Mouse (Mus musculus): ENCODE results near the gene Lrrc10b. TPM values are rescaled to one million over a fixed set of nuclear protein-coding genes. Genes with fewer than 3 reads are reported as not detected.

The Lrrc10b gene
- polyA plus RNA-seq, 1 experiment from 2014 or later = 0.32 TPM

DNA sequence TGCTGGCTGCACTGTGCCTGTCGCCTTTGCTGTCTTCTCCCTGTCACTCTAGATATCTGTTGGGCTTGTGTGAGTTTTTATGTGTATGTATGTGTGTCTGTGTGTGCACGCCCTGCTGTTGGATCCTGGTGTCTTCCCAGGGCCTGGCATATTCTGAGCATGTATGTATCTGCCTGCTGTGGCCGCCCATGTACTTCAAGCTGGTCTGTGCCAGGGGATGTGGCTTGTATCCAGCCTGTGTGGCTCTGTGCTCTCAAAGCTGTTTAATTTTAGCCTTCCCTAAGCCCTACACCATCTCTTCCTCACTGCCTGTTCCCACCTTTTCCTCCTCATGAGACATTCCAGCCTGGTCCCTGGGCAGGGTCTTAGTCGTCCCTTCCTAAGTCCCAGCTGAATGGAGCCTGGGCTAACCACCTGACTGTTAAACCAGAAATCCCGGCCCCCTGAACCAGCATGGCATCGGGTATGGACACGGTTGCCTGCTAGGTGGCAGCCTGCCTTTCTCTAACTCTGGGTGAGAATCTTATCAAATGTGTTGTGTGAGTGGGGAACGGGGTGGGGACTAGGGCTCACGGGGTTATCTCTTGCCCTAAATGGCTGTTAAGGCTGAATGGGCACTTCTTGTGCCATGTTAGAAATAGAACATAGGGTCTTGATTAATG, 23.3 kb downstream of the Lrrc10b start:
- Histone ChIP-seq H3K9me3 (replicated peaks; ENCODE audit: control insufficient read depth, low read length) (no peaks in the 10 kb centered on the region), H3K36me3 (ENCODE audit: control insufficient read depth, insufficient read depth, low read length) (no peaks in the 10 kb centered on the region), H3K27me3 (ENCODE audit: control insufficient read depth, insufficient read depth, low read length) (peaks cover 3% of the 10 kb centered on the region; the same call in 1 of the 2 replicates), H3K9ac (ENCODE audit: low read length) (no peak overlapping the region), H3K4me3 (replicated peaks; ENCODE audit: low read length) (no peak overlapping the region), H3K4me1 (ENCODE audit: control insufficient read depth, insufficient read depth, low read length) (peaks cover 12% of the 10 kb centered on the region; the same call in 1 of the 2 replicates), H3K4me2 (ENCODE audit: low read depth, low read length) (no peak overlapping the region), H3K27ac (ENCODE audit: low read length) (no peak overlapping the region)
- WGBS = 62% methylated on average over 9 of the region's 9 CpGs
- ATAC-seq (ENCODE audit: insufficient read depth, low FRiP score) = no peak

DNA sequence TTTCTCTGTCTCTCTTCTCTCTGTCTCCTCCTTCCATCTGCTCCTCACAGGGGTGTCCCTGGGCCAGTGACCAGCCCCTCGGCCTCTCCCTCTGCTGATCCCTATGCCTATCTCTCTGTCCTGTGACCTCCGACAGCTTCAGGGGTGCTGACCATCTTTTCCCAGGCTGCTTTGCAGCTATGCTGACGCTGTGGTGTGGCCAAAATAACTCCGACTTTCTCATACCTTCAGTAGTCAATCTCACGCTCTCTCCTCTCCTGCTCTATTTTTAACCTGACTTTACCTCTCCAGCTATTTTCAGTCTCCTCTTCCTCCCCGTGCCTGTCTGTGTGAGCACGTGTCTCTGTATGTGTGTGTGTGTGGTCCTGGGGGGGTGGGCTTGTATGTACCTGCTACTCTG, 24.0 kb downstream of the Lrrc10b start:
- Histone ChIP-seq H3K4me2 (ENCODE audit: low read depth, low read length) (no peak overlapping the region), H3K9ac (ENCODE audit: low read length) (no peak overlapping the region), H3K36me3 (ENCODE audit: control insufficient read depth, insufficient read depth, low read length) (no peaks in the 10 kb centered on the region), H3K27me3 (ENCODE audit: control insufficient read depth, insufficient read depth, low read length) (peaks cover 3% of the 10 kb centered on the region; the same call in 1 of the 2 replicates), H3K9me3 (replicated peaks; ENCODE audit: control insufficient read depth, low read length) (no peaks in the 10 kb centered on the region), H3K4me3 (replicated peaks; ENCODE audit: low read length) (no peak overlapping the region), H3K27ac (ENCODE audit: low read length) (no peak overlapping the region), H3K4me1 (ENCODE audit: control insufficient read depth, insufficient read depth, low read length) (peaks cover 12% of the 10 kb centered on the region; the same call in 1 of the 2 replicates)
- ATAC-seq (ENCODE audit: insufficient read depth, low FRiP score) = no peak
- 71% methylated on average over 7 of the region's 7 CpGs for WGBS

DNA sequence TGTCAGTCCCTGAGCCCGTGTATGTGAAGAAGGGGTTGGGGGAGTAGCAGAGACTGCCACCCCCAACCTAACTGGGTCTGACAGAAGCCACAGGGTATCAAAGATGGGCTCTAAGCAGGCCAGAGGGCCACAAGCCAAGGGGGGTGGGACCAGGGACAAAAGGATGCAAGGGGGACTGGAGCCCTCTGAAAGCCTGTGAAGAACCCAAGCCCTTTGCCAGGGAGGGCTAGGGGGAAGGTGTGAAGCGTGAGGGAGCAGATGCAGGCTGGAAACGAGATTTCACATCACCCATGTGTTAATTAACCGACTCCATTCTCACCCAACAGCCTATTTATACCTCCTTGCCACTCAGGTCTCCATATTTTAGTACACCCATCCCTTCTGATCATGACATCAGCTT, 25.4 kb downstream of the Lrrc10b start:
- ATAC-seq (ENCODE audit: insufficient read depth, low FRiP score) = no peak
- Histone ChIP-seq H3K27ac (ENCODE audit: low read length) (no peak overlapping the region), H3K9ac (ENCODE audit: low read length) (no peak overlapping the region), H3K4me3 (replicated peaks; ENCODE audit: low read length) (no peak overlapping the region), H3K4me2 (ENCODE audit: low read depth, low read length) (no peak overlapping the region), H3K9me3 (replicated peaks; ENCODE audit: control insufficient read depth, low read length) (no peaks in the 10 kb centered on the region), H3K27me3 (ENCODE audit: control insufficient read depth, insufficient read depth, low read length) (peaks cover 3% of the 10 kb centered on the region; the same call in 1 of the 2 replicates), H3K4me1 (ENCODE audit: control insufficient read depth, insufficient read depth, low read length) (peaks cover 25% of the 10 kb centered on the region), H3K36me3 (ENCODE audit: control insufficient read depth, insufficient read depth, low read length) (no peaks in the 10 kb centered on the region)
- 65% methylated on average over 4 of the region's 4 CpGs for WGBS

DNA sequence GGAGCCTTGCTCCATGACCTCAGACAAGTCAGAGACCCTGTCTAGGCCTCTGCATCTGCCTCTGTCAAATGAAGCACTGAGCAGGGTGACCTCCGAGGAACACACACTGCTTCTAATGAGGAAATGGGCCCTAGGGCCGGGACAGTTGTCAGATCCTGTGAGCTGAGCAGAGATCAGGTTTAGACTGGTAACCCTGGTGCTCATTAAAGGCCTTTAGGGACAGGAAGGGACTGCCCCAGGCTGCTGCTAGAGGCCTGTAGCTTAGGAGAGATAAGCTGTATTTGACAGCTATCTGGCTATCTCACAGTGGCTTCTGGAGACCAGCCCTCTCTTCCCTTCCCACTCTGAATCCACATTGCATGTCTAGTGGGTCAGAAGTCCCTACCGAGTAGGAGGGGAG, 25.9 kb downstream of the Lrrc10b start:
- WGBS = 45% methylated on average over 3 of the region's 3 CpGs
- Histone ChIP-seq H3K9me3 (replicated peaks; ENCODE audit: control insufficient read depth, low read length) (no peaks in the 10 kb centered on the region), H3K4me1 (ENCODE audit: control insufficient read depth, insufficient read depth, low read length) (peaks cover 29% of the 10 kb centered on the region), H3K9ac (ENCODE audit: low read length) (no peak overlapping the region), H3K27me3 (ENCODE audit: control insufficient read depth, insufficient read depth, low read length) (peaks cover 3% of the 10 kb centered on the region; the same call in 1 of the 2 replicates), H3K4me2 (ENCODE audit: low read depth, low read length) (no peak overlapping the region), H3K27ac (ENCODE audit: low read length) (no peak overlapping the region), H3K4me3 (replicated peaks; ENCODE audit: low read length) (no peak overlapping the region), H3K36me3 (ENCODE audit: control insufficient read depth, insufficient read depth, low read length) (no peaks in the 10 kb centered on the region)
- ATAC-seq (ENCODE audit: insufficient read depth, low FRiP score) = no peak

DNA sequence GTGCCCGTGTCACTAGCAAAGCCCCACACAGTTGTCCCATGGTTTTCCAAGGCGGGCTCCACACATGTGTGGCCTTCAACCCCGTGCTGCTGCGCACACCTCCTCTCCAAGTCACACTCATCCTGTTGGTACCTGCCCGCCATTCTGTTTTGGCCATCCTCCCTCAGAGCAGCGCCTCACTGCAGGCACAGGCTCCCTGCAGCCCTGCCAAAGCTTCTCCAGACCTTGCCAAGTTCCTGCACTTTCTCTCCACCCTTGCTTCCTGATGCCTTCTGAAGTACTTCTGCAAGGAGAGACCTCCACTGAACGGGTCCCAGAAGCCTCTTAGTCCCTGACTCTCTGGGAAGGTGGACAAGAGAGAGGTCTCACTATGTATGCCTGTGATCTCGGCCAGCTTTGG, 27.9 kb downstream of the Lrrc10b start:
- no peak overlapping the region for H3K9ac ChIP-seq (ENCODE audit: low read length)
- WGBS = 74% methylated on average over 8 of the region's 8 CpGs
- no peak overlapping the region for H3K4me2 ChIP-seq (ENCODE audit: low read depth, low read length)
- no peak overlapping the region for H3K27ac ChIP-seq (ENCODE audit: low read length)
- peaks cover 32% of the 10 kb centered on the region for H3K4me1 ChIP-seq (ENCODE audit: control insufficient read depth, insufficient read depth, low read length)
- H3K36me3 ChIP-seq (ENCODE audit: control insufficient read depth, insufficient read depth, low read length) = no peaks in the 10 kb centered on the region
- H3K4me3 ChIP-seq (replicated peaks; ENCODE audit: low read length) = no peak overlapping the region
- no peaks in the 10 kb centered on the region for H3K9me3 ChIP-seq (replicated peaks; ENCODE audit: control insufficient read depth, low read length)
- ATAC-seq (ENCODE audit: insufficient read depth, low FRiP score) = no peak
- H3K27me3 ChIP-seq (ENCODE audit: control insufficient read depth, insufficient read depth, low read length) = peaks cover 3% of the 10 kb centered on the region; the same call in 1 of the 2 replicates

DNA sequence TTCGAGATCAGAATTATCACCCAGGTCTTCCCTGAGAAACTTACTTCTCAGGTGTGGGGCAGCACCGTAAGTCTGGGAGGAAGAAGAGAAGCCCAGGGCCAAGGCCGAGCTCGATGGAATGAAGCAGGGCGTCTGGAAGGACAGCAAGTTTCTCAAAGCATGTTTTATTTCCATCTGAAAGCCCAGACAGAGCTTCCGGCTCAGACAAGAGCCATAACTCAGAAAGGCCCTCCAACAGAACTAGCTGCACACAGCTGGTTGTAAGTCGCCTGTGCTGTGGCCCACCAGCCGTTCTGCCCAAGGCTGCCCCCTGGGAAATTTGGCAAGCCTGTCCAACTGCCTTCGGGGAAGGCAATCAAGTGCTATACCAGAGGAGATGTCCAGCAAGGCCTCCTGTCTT, 29.8 kb downstream of the Lrrc10b start:
- no peak overlapping the region for H3K27ac ChIP-seq (ENCODE audit: low read length)
- peaks cover 32% of the 10 kb centered on the region for H3K4me1 ChIP-seq (ENCODE audit: control insufficient read depth, insufficient read depth, low read length)
- H3K27me3 ChIP-seq (ENCODE audit: control insufficient read depth, insufficient read depth, low read length) = no peaks in the 10 kb centered on the region; the same call in 1 of the 2 replicates
- ATAC-seq (ENCODE audit: insufficient read depth, low FRiP score) = no peak
- H3K4me2 ChIP-seq (ENCODE audit: low read depth, low read length) = no peak overlapping the region
- H3K4me3 ChIP-seq (replicated peaks; ENCODE audit: low read length) = no peak overlapping the region
- H3K9ac ChIP-seq (ENCODE audit: low read length) = 0 out of 2 replicates have a peak overlapping the region, but pooled peaks have one; percentile 30
- no peaks in the 10 kb centered on the region for H3K36me3 ChIP-seq (ENCODE audit: control insufficient read depth, insufficient read depth, low read length)
- WGBS = 62% methylated on average over 9 of the region's 9 CpGs
- H3K9me3 ChIP-seq (replicated peaks; ENCODE audit: control insufficient read depth, low read length) = no peaks in the 10 kb centered on the region

DNA sequence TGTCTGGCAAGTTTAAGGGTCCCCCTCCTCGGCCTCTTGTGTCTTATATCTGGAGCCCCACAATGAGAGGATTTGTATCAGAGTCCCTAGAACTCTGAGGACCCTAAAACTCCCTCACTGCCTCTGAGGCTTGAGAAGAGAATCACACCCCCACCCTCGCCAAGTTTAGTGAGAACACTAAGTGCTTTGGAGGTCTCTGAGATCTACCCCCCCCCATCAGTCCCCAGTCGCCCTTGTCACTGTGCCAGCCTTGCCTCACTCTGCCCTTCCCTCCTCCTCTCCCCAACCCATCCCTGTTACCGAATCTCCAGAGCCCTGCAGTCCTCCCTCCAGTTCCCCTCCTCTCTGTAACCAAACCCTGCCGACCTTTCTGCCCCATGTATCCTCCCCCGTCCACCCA, 30.5 kb downstream of the Lrrc10b start:
- ATAC-seq (ENCODE audit: insufficient read depth, low FRiP score) = no peak
- Histone ChIP-seq H3K27me3 (ENCODE audit: control insufficient read depth, insufficient read depth, low read length) (no peaks in the 10 kb centered on the region; the same call in 1 of the 2 replicates), H3K4me2 (ENCODE audit: low read depth, low read length) (no peak overlapping the region), H3K27ac (ENCODE audit: low read length) (no peak overlapping the region), H3K4me1 (ENCODE audit: control insufficient read depth, insufficient read depth, low read length) (peaks cover 37% of the 10 kb centered on the region), H3K9me3 (replicated peaks; ENCODE audit: control insufficient read depth, low read length) (no peaks in the 10 kb centered on the region), H3K9ac (ENCODE audit: low read length) (no peak overlapping the region), H3K4me3 (replicated peaks; ENCODE audit: low read length) (no peak overlapping the region), H3K36me3 (ENCODE audit: control insufficient read depth, insufficient read depth, low read length) (no peaks in the 10 kb centered on the region)
- WGBS = 42% methylated on average over 6 of the region's 6 CpGs

DNA sequence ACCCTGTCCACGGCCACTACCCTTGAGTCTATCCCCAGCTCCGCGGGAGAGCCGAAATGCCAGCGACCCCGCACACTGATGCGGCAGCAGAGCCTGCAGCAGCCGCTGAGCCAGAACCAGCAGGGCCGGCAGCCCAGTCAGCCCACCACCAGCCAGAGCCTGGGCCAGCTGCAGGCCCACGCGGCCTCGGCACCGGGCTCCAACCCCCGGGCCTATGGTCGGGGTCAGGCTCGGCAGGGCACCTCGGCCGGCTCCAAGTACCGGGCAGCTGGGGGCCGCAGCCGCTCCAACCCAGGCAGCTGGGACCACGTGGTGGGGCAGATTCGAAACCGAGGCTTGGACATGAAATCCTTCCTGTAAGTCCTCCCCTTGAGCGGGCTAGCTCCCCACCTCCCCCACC, 31.0 kb downstream of the Lrrc10b start:
- Histone ChIP-seq H3K36me3 (ENCODE audit: control insufficient read depth, insufficient read depth, low read length) (no peaks in the 10 kb centered on the region), H3K4me2 (ENCODE audit: low read depth, low read length) (no peak overlapping the region), H3K4me1 (ENCODE audit: control insufficient read depth, insufficient read depth, low read length) (peaks cover 37% of the 10 kb centered on the region), H3K9ac (ENCODE audit: low read length) (no peak overlapping the region; the same call in 1 of the 2 replicates), H3K9me3 (replicated peaks; ENCODE audit: control insufficient read depth, low read length) (no peaks in the 10 kb centered on the region), H3K27ac (ENCODE audit: low read length) (no peak overlapping the region), H3K4me3 (replicated peaks; ENCODE audit: low read length) (no peak overlapping the region), H3K27me3 (ENCODE audit: control insufficient read depth, insufficient read depth, low read length) (no peaks in the 10 kb centered on the region; the same call in 1 of the 2 replicates)
- no peak for ATAC-seq (ENCODE audit: insufficient read depth, low FRiP score)
- WGBS = 42% methylated on average over 25 of the region's 25 CpGs

DNA sequence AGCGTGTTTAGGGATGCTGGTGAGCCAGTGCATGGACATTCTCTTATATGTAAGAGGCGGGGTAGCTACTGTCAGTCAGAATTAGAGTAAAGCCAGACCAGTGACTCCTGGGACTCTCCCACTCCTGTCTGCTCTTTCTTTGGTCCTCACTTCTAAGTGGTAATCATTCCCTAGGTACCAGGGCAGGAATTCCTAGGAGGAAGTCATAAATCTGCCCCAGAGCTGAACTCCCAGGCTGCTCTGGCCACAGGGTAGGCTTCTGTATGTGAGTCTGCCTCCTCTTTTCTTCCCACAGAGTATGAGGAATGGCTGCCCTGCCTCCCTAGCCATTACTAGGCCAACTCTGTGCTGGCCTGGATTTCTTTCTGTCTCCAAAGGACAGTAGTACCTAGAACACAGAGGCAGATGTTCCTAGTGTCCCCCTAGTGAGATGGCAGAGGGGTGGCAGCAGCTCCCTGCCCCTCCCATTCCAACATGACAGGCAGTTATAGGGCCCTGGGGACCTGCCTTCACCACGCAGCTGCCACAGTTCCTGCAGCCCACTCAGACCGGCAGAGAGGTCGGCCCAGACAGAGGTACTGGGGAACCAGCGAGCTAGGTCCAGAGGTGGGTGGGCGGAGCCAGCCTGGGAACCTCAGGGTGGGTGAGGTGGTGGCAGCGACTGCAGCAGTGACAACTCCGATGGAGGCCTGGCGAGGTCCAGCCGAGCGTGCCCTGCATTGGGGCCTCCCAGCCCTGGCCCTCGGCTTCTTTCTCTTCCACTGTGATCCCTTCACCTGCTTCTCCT, 31.6 kb downstream of the Lrrc10b start:
- Histone ChIP-seq H3K4me1 (ENCODE audit: control insufficient read depth, insufficient read depth, low read length) (peaks cover 37% of the 10 kb centered on the region), H3K4me3 (replicated peaks; ENCODE audit: low read length) (no peak overlapping the region), H3K27me3 (ENCODE audit: control insufficient read depth, insufficient read depth, low read length) (no peaks in the 10 kb centered on the region; the same call in 1 of the 2 replicates), H3K27ac (ENCODE audit: low read length) (no peak overlapping the region), H3K36me3 (ENCODE audit: control insufficient read depth, insufficient read depth, low read length) (no peaks in the 10 kb centered on the region), H3K4me2 (ENCODE audit: low read depth, low read length) (no peak overlapping the region), H3K9ac (ENCODE audit: low read length) (no peak overlapping the region), H3K9me3 (replicated peaks; ENCODE audit: control insufficient read depth, low read length) (no peaks in the 10 kb centered on the region)
- no peak for ATAC-seq (ENCODE audit: insufficient read depth, low FRiP score)
- WGBS = 54% methylated on average over 13 of the region's 13 CpGs
